Mouse (Mus musculus) erythroblast, embryonic 14.5 days (primary cell): ENCODE data around the gene Reg1.

Experiments
- GATA1 ChIP-seq: IDR thresholded peaks from 2 replicates; pipeline ENCODE4 v1.6.1; 2012; ENCODE audit warnings: low read length, inconsistent platforms, mixed read lengths
- TAL1 ChIP-seq: IDR thresholded peaks from 3 replicates; pipeline ENCODE4 v1.6.1; 2012; ENCODE audit warnings: low read length, inconsistent platforms, mixed read lengths

DNA sequence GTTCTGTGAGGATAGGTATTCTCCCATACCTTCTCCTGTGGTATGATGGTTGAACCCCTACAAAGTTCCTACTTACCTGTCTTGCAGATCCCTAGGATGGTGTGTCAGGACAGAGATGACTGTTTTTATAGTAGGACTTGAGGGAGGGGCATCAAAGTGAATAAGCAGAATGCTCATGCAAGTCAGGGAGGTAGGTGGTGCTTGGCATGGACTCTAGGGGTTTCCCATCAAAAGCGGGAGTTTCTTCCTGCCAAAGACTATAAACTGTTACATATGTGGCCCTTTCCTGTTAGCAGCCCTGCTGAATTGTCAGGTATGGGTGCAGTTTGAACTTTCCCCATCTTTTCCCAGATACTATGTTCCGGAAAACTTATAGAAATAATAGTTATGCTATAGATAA, 46.3 kb downstream of the Reg1 start, which contains the start of gene Reg3g:
- TF ChIP-seq GATA1 = no peak
- no peak for TF ChIP-seq TAL1
